Mouse (Mus musculus) hindbrain, embryonic 15.5 days (tissue): ENCODE data around the gene Zfp444. TPM values are rescaled to one million over a fixed set of nuclear protein-coding genes. Genes with fewer than 3 reads are reported as not detected.

Source experiments
- ATAC-seq: fragments of 200-750 bp; cut with Nextera tagmentation; 2 replicates; pipeline ENCODE4 v1.8.0; 2017; ENCODE audit warnings: low read depth, moderate number of reproducible peaks, moderate TSS enrichment; ENCODE audit not compliant: low FRiP score
- H3K27ac ChIP-seq: fragments of 300-500 bp; sonication (generic); replicated peaks from 2 replicates; pipeline ENCODE4 v1.5.1; 2015; ENCODE audit warnings: mild to moderate bottlenecking, inconsistent platforms
- H3K27me3 ChIP-seq: fragments of 300-500 bp; sonication (generic); 2 replicates; pipeline ENCODE4 v1.6.1; 2015; ENCODE audit warnings: control low read depth, inconsistent platforms
- H3K36me3 ChIP-seq: fragments of 300-500 bp; sonication (generic); 2 replicates; pipeline ENCODE4 v1.6.1; 2015; ENCODE audit warnings: control low read depth, inconsistent platforms
- H3K4me1 ChIP-seq: fragments of 300-500 bp; sonication (generic); replicated peaks from 2 replicates; pipeline ENCODE4 v1.6.1; 2015; ENCODE audit warnings: control low read depth, inconsistent platforms
- H3K4me2 ChIP-seq: fragments of 300-500 bp; sonication (generic); 2 replicates; pipeline ENCODE4 v1.6.1; 2015; ENCODE audit warnings: moderate library complexity, mild to moderate bottlenecking, inconsistent platforms
- H3K4me3 ChIP-seq: fragments of 300-500 bp; sonication (generic); 2 replicates; pipeline ENCODE4 v1.5.1; 2015; ENCODE audit warnings: mild to moderate bottlenecking, inconsistent platforms
- H3K9ac ChIP-seq: fragments of 300-500 bp; sonication (generic); 2 replicates; pipeline ENCODE4 v1.6.1; 2015; ENCODE audit warnings: inconsistent platforms
- H3K9me3 ChIP-seq: fragments of 300-500 bp; sonication (generic); 2 replicates; pipeline ENCODE4 v1.6.1; 2016; ENCODE audit warnings: control low read depth, inconsistent platforms
- WGBS: fragments of 180-500 bp; shearing (Covaris S2); methylation state at CpG from one replicate; pipeline ENCODE4 v1.1.7; 2015; 5-methylcytosine and 5-hydroxymethylcytosine counted together
- polyA plus RNA-seq: library from polyadenylated mRNA; unstranded; fragments of >200 nt; fragmentation: Nextera tagmentation; extraction: Ambion mirVana; gene quantifications from 2 replicates; pipeline ENCODE4 v1.2.1, GENCODE M21; 2015

The Zfp444 gene
- polyA plus RNA-seq, 1 experiment from 2014 or later, result 90.1 TPM

GRCm38 (mm10) chr7:6151266-6151665 is 20.8 kb upstream of the Zfp444 start:
- no peak overlapping the region for H3K9ac ChIP-seq
- WGBS, result 93% methylated on average over 1 of the region's 1 CpGs

GRCm38 (mm10) chr7:6152036-6152435 is 20.0 kb upstream of the Zfp444 start:
- Histone ChIP-seq H3K4me2 (no peak overlapping the region), H3K9me3 (no peaks in the 10 kb centered on the region), H3K27ac (no peak overlapping the region), H3K9ac (no peak overlapping the region), H3K4me1 (peaks cover 48% of the 10 kb centered on the region), H3K27me3 (no peaks in the 10 kb centered on the region), H3K4me3 (no peak overlapping the region), H3K36me3 (no peaks in the 10 kb centered on the region)
- ATAC-seq, result no peak
- WGBS, result 81% methylated on average over 3 of the region's 3 CpGs

More at GRCm38 (mm10) chr7:6151266-6151665, 20.8 kb upstream of the Zfp444 start:
- Histone ChIP-seq H3K4me3 (no peak overlapping the region), H3K4me2 (no peak overlapping the region), H3K4me1 (peaks cover 49% of the 10 kb centered on the region), H3K27me3 (no peaks in the 10 kb centered on the region), H3K36me3 (no peaks in the 10 kb centered on the region), H3K27ac (no peak overlapping the region), H3K9me3 (no peaks in the 10 kb centered on the region)
- no peak for ATAC-seq

GRCm38 (mm10) chr7:6153131-6153530 is 18.9 kb upstream of the Zfp444 start:
- no peak for ATAC-seq
- Histone ChIP-seq H3K36me3 (no peaks in the 10 kb centered on the region), H3K9me3 (no peaks in the 10 kb centered on the region), H3K4me2 (no peak overlapping the region), H3K27ac (no peak overlapping the region), H3K4me1 (peaks cover 44% of the 10 kb centered on the region), H3K9ac (no peak overlapping the region), H3K27me3 (no peaks in the 10 kb centered on the region), H3K4me3 (no peak overlapping the region)
- 93% methylated on average over 3 of the region's 3 CpGs for WGBS

GRCm38 (mm10) chr7:6154164-6154563 is 17.9 kb upstream of the Zfp444 start:
- H3K4me2 ChIP-seq, result peak overlapping the region; percentile 91
- no peaks in the 10 kb centered on the region for H3K9me3 ChIP-seq
- peaks cover 34% of the 10 kb centered on the region for H3K4me1 ChIP-seq
- H3K4me3 ChIP-seq, result peak overlapping the region; percentile 67
- H3K27ac ChIP-seq, result no peak overlapping the region
- ATAC-seq, result no peak
- 87% methylated on average over 5 of the region's 5 CpGs for WGBS
- H3K27me3 ChIP-seq, result no peaks in the 10 kb centered on the region
- H3K36me3 ChIP-seq, result no peaks in the 10 kb centered on the region
- no peak overlapping the region for H3K9ac ChIP-seq

GRCm38 (mm10) chr7:6155031-6155872 is 16.8 kb upstream of the Zfp444 start:
- H3K27me3 ChIP-seq, result no peaks in the 10 kb centered on the region
- peak overlapping the region; percentile 67 for H3K4me3 ChIP-seq
- peak overlapping the region; percentile 98 for H3K27ac ChIP-seq
- WGBS, result 1% methylated on average over 69 of the region's 85 CpGs
- H3K4me2 ChIP-seq, result peak overlapping the region; percentile 91
- H3K4me1 ChIP-seq, result peaks cover 31% of the 10 kb centered on the region
- no peaks in the 10 kb centered on the region for H3K36me3 ChIP-seq
- ATAC-seq, result peak; percentile 73
- peak overlapping the region; percentile 78 for H3K9ac ChIP-seq
- no peaks in the 10 kb centered on the region for H3K9me3 ChIP-seq

GRCm38 (mm10) chr7:6155901-6156411 is 16.1 kb upstream of the Zfp444 start, which contains the start of gene Zfp787:
Gene Zfp787, minus strand, starts transcription at chr7:6155997.
- Histone ChIP-seq H3K4me1 (peaks cover 31% of the 10 kb centered on the region), H3K36me3 (no peaks in the 10 kb centered on the region), H3K4me2 (peak within 1 kb of the TSS; percentile 91), H3K9me3 (no peaks in the 10 kb centered on the region), H3K4me3 (peak within 1 kb of the TSS; percentile 67), H3K27me3 (no peaks in the 10 kb centered on the region), H3K27ac (peak within 1 kb of the TSS; percentile 98), H3K9ac (peak within 1 kb of the TSS; percentile 78)
- ATAC-seq, result peak; percentile 97
- 1% methylated on average over 41 of the region's 54 CpGs for WGBS

GRCm38 (mm10) chr7:6156901-6157472 is 15.0 kb upstream of the Zfp444 start:
- no peaks in the 10 kb centered on the region for H3K36me3 ChIP-seq
- 77% methylated on average over 9 of the region's 9 CpGs for WGBS
- peak overlapping the region; percentile 67; the same call in 1 of the 2 replicates for H3K4me3 ChIP-seq
- no peak for ATAC-seq
- H3K9me3 ChIP-seq, result no peaks in the 10 kb centered on the region
- H3K27ac ChIP-seq, result no peak overlapping the region
- H3K9ac ChIP-seq, result peak overlapping the region; percentile 78
- peak overlapping the region; percentile 57 for H3K4me2 ChIP-seq
- peaks cover 31% of the 10 kb centered on the region for H3K4me1 ChIP-seq
- H3K27me3 ChIP-seq, result no peaks in the 10 kb centered on the region

GRCm38 (mm10) chr7:6157479-6157878 is 14.5 kb upstream of the Zfp444 start:
- Histone ChIP-seq H3K4me3 (no peak overlapping the region), H3K27ac (no peak overlapping the region), H3K4me2 (no peak overlapping the region), H3K27me3 (no peaks in the 10 kb centered on the region), H3K4me1 (peaks cover 29% of the 10 kb centered on the region), H3K36me3 (no peaks in the 10 kb centered on the region), H3K9ac (no peak overlapping the region), H3K9me3 (no peaks in the 10 kb centered on the region)
- 89% methylated on average over 1 of the region's 1 CpGs for WGBS
- ATAC-seq, result no peak

- Histone ChIP-seq H3K4me1 (peaks cover 11% of the 10 kb centered on the region), H3K4me2 (no peak overlapping the region), H3K4me3 (no peak overlapping the region), H3K27ac (no peak overlapping the region), H3K36me3 (no peaks in the 10 kb centered on the region), H3K27me3 (no peaks in the 10 kb centered on the region), H3K9ac (no peak overlapping the region), H3K9me3 (no peaks in the 10 kb centered on the region)
- ATAC-seq, result no peak
- WGBS, result 88% methylated on average over 3 of the region's 3 CpGs
These were observed 12.4 kb upstream of the Zfp444 start for GRCm38 (mm10) chr7:6159604-6160003.

GRCm38 (mm10) chr7:6161541-6161940 is 10.5 kb upstream of the Zfp444 start:
- no peaks in the 10 kb centered on the region for H3K27me3 ChIP-seq
- no peak overlapping the region for H3K4me2 ChIP-seq
- H3K9ac ChIP-seq, result no peak overlapping the region
- H3K4me1 ChIP-seq, result peaks cover 6% of the 10 kb centered on the region
- no peak overlapping the region for H3K27ac ChIP-seq
- no peak overlapping the region for H3K4me3 ChIP-seq
- no peaks in the 10 kb centered on the region for H3K36me3 ChIP-seq
- ATAC-seq, result no peak
- no peaks in the 10 kb centered on the region for H3K9me3 ChIP-seq
- 62% methylated on average over 3 of the region's 3 CpGs for WGBS

GRCm38 (mm10) chr7:6162172-6162571 is 9.9 kb upstream of the Zfp444 start:
- Histone ChIP-seq H3K9me3 (no peaks in the 10 kb centered on the region), H3K27ac (no peak overlapping the region), H3K4me3 (no peak overlapping the region), H3K4me1 (no peaks in the 10 kb centered on the region), H3K9ac (no peak overlapping the region), H3K4me2 (no peak overlapping the region), H3K36me3 (no peaks in the 10 kb centered on the region), H3K27me3 (no peaks in the 10 kb centered on the region)
- ATAC-seq, result no peak
- WGBS, result 73% methylated on average over 4 of the region's 4 CpGs

- no peak overlapping the region for H3K27ac ChIP-seq
- H3K36me3 ChIP-seq, result no peaks in the 10 kb centered on the region
- no peaks in the 10 kb centered on the region for H3K27me3 ChIP-seq
- no peak for ATAC-seq
- H3K4me2 ChIP-seq, result no peak overlapping the region
- H3K4me3 ChIP-seq, result no peak overlapping the region
- H3K9ac ChIP-seq, result no peak overlapping the region
- 68% methylated on average over 5 of the region's 5 CpGs for WGBS
- no peaks in the 10 kb centered on the region for H3K9me3 ChIP-seq
- H3K4me1 ChIP-seq, result no peaks in the 10 kb centered on the region
These were observed 7.4 kb upstream of the Zfp444 start for GRCm38 (mm10) chr7:6164671-6165070.
